Mouse (Mus musculus) liver, adult 2 months (tissue): ENCODE data around the gene Hoga1.

Experiments used
- CTCF ChIP-seq: fragments of 200-500 bp; IDR thresholded peaks from 2 replicates; pipeline ENCODE4 v1.5.1; 2011; ENCODE audit warnings: low read depth, low read length, control low read depth
- POLR2A ChIP-seq: fragments of 200-500 bp; IDR thresholded peaks from 2 replicates; pipeline ENCODE4 v1.6.1; 2011; ENCODE audit warnings: low read length, control low read depth; ENCODE audit not compliant: insufficient read depth; ENCODE audit errors: extremely low read depth

- TF ChIP-seq CTCF (no peak), POLR2A (no peak)
Observed at GRCm38 (mm10) chr19:42050251-42050650, 4.8 kb downstream of the Hoga1 start.
